Mouse (Mus musculus): ENCODE measurements at regions not wholly inside any gene's neighbourhood (a gene's known extent, or its start where the extent isn't known, plus 50 kb on each side); places are given as distances from the start of the nearest gene placed in this dataset.
"Not testable (repeated sequence)": the region's sequence is repeated elsewhere in the genome, so short reads cannot be mapped to it uniquely, and the experiment has no call there.

GRCm38 (mm10) chr15:42107106-42107505 lies 1972.9 kb downstream of the 9330182O14Rik start:
- no peak for ATAC-seq (ENCODE audit: low FRiP score)
- H3K4me3 ChIP-seq, result no peak overlapping the region

DNA sequence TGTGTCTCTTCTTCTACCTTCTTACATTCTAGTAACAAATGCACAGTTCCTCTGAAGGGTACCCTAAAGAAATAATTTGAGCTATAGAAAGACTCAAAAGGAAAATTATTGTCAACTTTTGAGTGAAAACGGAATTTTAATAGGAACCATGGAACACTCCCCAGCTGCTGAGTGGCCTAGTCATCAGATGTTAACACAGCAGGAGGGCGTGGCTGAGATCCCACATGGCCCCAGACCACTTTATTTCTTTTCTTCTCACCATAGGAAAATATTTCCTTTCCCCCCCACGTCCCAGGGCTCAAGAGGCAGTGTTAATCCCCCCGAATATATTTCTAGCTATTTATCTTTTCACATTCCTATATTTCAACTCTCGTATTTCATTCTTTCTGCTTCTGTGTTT lies 1977.6 kb downstream of the 9330182O14Rik start:
- Histone ChIP-seq H3K9me3 (replicated peaks) (no peaks in the 10 kb centered on the region), H3K4me2 (replicated peaks) (no peak overlapping the region), H3K36me3 (no peaks in the 10 kb centered on the region), H3K27me3 (no peaks in the 10 kb centered on the region), H3K9ac (no peak overlapping the region), H3K27ac (no peak overlapping the region), H3K4me1 (no peaks in the 10 kb centered on the region), H3K4me3 (no peak overlapping the region)
- 55% methylated on average over 5 of the region's 5 CpGs for WGBS
- no peak for ATAC-seq (ENCODE audit: low FRiP score)

More at GRCm38 (mm10) chr15:42107106-42107505, 1972.9 kb downstream of the 9330182O14Rik start:
- Histone ChIP-seq H3K36me3 (no peaks in the 10 kb centered on the region), H3K27me3 (no peaks in the 10 kb centered on the region), H3K27ac (no peak overlapping the region), H3K9me3 (replicated peaks) (no peaks in the 10 kb centered on the region), H3K9ac (no peak overlapping the region), H3K4me2 (replicated peaks) (no peak overlapping the region), H3K4me1 (no peaks in the 10 kb centered on the region)

DNA sequence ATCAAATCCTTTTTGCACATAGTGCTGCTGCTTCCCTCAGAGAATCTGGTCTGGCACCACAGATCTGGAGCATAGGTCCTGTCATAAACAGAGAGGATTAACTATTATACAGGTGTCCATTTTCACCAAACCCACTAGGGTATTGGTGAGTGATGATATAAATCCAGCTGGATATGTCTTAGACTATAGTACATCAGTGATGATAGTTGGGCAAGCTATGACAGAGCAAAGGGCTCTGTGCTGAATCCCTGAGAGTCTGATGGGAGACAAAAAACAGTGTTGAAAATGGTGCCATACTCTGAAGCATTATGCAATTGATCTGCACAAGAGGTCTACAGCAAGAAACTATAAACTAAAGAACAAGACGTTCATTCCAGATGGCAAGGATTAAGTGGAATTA lies 1993.3 kb downstream of the 9330182O14Rik start:
- no peak for ATAC-seq (ENCODE audit: low FRiP score)
- WGBS, result 89% methylated on average over 1 of the region's 1 CpGs

GRCm38 (mm10) chr15:42128976-42129375 lies 1994.8 kb downstream of the 9330182O14Rik start:
- no peaks in the 10 kb centered on the region for H3K27me3 ChIP-seq
- no peaks in the 10 kb centered on the region for H3K4me1 ChIP-seq
- no peak overlapping the region for H3K9ac ChIP-seq
- WGBS, result 89% methylated on average over 3 of the region's 3 CpGs
- no peak for ATAC-seq (ENCODE audit: low FRiP score)
- H3K9me3 ChIP-seq (replicated peaks), result no peaks in the 10 kb centered on the region
- H3K36me3 ChIP-seq, result no peaks in the 10 kb centered on the region
- no peak overlapping the region for H3K4me2 ChIP-seq (replicated peaks)
- no peak overlapping the region for H3K27ac ChIP-seq
- H3K4me3 ChIP-seq, result no peak overlapping the region

More for the DNA sequence above, 1993.3 kb downstream of the 9330182O14Rik start:
- Histone ChIP-seq H3K27ac (no peak overlapping the region), H3K27me3 (no peaks in the 10 kb centered on the region), H3K36me3 (no peaks in the 10 kb centered on the region), H3K4me2 (replicated peaks) (no peak overlapping the region), H3K9ac (no peak overlapping the region), H3K9me3 (replicated peaks) (no peaks in the 10 kb centered on the region), H3K4me3 (no peak overlapping the region), H3K4me1 (no peaks in the 10 kb centered on the region)

- Histone ChIP-seq H3K27ac (no peak overlapping the region), H3K36me3 (no peaks in the 10 kb centered on the region), H3K4me1 (no peaks in the 10 kb centered on the region), H3K4me3 (no peak overlapping the region), H3K4me2 (replicated peaks) (no peak overlapping the region), H3K9me3 (replicated peaks) (no peaks in the 10 kb centered on the region), H3K27me3 (no peaks in the 10 kb centered on the region), H3K9ac (no peak overlapping the region)
- ATAC-seq (ENCODE audit: low FRiP score), result no peak
These were observed 2032.4 kb downstream of the 9330182O14Rik start for GRCm38 (mm10) chr15:42166546-42166945.

DNA sequence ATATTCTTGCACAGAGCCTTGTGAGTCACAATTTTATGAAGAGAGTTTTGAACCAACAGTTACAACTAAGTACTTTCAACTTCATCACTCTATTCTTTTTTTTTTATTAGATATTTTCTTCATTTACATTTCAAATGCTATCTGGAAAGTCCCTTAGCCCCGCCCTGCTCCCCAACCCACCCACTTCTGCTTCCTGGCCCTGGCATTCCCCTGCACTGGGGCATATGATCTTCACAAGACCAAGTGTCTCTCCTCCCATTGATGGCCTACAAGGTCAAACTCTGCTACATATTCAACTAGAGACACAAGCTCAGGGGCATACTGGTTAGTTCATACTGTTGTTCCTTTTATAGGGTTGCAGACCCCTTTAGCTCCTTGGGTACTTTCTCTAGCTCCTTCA lies 2043.6 kb downstream of the 9330182O14Rik start:
- not testable (repeated sequence) for H3K27ac ChIP-seq; H3K4me1 ChIP-seq; H3K27me3 ChIP-seq; ATAC-seq (ENCODE audit: low FRiP score); H3K9me3 ChIP-seq (replicated peaks); H3K36me3 ChIP-seq; H3K4me2 ChIP-seq (replicated peaks); H3K4me3 ChIP-seq; H3K9ac ChIP-seq
- WGBS, result 92% methylated on average over 1 of the region's 1 CpGs

DNA sequence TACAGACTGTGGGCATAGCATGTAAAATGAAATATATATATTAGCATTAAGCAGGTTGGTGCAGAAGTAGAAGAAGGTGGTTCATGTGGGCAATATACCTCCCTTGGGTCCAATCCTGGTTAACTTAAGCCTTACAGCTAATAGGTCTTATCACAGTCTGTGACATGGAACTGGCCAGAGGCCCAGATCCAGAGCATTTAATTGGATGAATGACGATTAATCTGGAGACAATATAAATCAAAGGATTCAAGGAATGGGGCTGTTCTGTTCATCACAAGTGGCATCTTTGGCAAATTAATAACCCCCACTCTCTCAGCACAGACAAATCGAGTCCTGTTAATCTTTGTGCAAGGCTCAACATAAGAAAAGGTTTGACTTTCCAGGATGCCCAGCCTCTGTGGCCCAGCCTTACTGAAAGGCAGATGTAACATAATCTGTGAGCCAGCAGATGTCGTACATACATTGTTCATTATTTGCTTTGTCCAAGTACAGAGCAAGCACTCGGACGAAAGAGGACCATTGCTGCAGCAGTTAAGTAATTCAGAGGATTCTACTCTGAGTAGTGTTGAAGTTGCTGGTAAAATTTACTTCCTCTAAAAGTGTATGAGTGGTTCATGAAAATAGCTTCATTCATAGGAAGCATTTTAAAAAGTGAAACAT lies 2073.2 kb downstream of the 9330182O14Rik start:
- Histone ChIP-seq H3K27me3 (no peaks in the 10 kb centered on the region), H3K4me3 (no peak overlapping the region), H3K4me1 (no peaks in the 10 kb centered on the region), H3K9me3 (replicated peaks) (no peaks in the 10 kb centered on the region), H3K9ac (no peak overlapping the region), H3K36me3 (no peaks in the 10 kb centered on the region), H3K4me2 (replicated peaks) (no peak overlapping the region), H3K27ac (no peak overlapping the region)
- peak; percentile 69 for ATAC-seq (ENCODE audit: low FRiP score)
- 57% methylated on average over 5 of the region's 5 CpGs for WGBS

DNA sequence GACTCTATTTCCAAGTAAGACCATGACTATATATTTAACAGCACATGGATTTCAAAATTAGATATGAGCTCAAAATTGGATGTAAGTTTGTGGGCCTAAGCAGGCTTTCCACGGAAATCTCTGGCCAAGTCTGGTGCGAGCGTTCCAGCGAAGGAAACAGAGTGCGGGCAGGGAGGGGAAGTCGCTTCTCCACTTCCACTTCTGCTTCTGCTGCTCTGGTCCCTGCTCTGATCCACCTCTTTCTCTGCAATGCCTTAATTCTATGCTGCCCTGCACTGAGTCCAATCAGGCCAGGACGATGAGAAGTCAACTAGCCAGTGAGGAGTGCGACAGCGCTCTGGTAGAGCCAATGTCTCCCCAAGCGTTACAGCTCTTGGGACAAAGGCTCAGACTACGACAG lies 2085.3 kb downstream of the 9330182O14Rik start:
- no peak overlapping the region for H3K27ac ChIP-seq
- no peaks in the 10 kb centered on the region for H3K9me3 ChIP-seq (replicated peaks)
- WGBS, result 90% methylated on average over 11 of the region's 11 CpGs
- H3K27me3 ChIP-seq, result no peaks in the 10 kb centered on the region
- no peak overlapping the region for H3K9ac ChIP-seq
- no peaks in the 10 kb centered on the region for H3K4me1 ChIP-seq
- no peak overlapping the region for H3K4me2 ChIP-seq (replicated peaks)
- H3K4me3 ChIP-seq, result no peak overlapping the region
- ATAC-seq (ENCODE audit: low FRiP score), result no peak
- H3K36me3 ChIP-seq, result no peaks in the 10 kb centered on the region

GRCm38 (mm10) chr15:42220005-42220404 lies 2085.8 kb downstream of the 9330182O14Rik start:
- no peak overlapping the region for H3K4me2 ChIP-seq (replicated peaks)
- H3K9ac ChIP-seq, result no peak overlapping the region
- no peaks in the 10 kb centered on the region for H3K27me3 ChIP-seq
- H3K4me1 ChIP-seq, result no peaks in the 10 kb centered on the region
- no peaks in the 10 kb centered on the region for H3K9me3 ChIP-seq (replicated peaks)
- 83% methylated on average over 3 of the region's 3 CpGs for WGBS
- no peak overlapping the region for H3K4me3 ChIP-seq
- ATAC-seq (ENCODE audit: low FRiP score), result no peak
- H3K36me3 ChIP-seq, result no peaks in the 10 kb centered on the region
- H3K27ac ChIP-seq, result no peak overlapping the region

- no peak overlapping the region for H3K27ac ChIP-seq
- no peaks in the 10 kb centered on the region for H3K9me3 ChIP-seq (replicated peaks)
- no peaks in the 10 kb centered on the region for H3K4me1 ChIP-seq
- ATAC-seq (ENCODE audit: low FRiP score), result no peak
- H3K36me3 ChIP-seq, result no peaks in the 10 kb centered on the region
- no peak overlapping the region for H3K9ac ChIP-seq
- H3K4me2 ChIP-seq (replicated peaks), result no peak overlapping the region
- no peaks in the 10 kb centered on the region for H3K27me3 ChIP-seq
- no peak overlapping the region for H3K4me3 ChIP-seq
- WGBS, result 66% methylated on average over 1 of the region's 1 CpGs
These were observed 2090.8 kb downstream of the 9330182O14Rik start for GRCm38 (mm10) chr15:42225006-42225405.

DNA sequence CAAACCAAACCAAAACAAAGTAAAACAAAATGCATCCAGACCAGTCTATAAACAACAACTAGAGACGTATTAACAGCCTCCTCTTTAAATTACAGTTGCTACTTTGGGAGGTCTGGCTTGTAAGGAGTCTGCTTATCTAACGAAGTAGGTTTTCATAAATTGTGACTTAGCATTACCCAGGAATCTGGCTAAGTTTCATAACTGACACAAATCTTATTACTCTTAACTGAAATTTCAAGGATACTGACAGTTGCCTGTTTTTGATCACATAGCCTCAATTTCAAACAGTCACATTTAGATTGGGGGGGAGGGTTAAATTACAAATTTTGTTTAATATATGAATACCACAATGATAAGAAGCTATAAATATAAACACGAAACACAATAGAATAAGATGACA lies 2097.5 kb downstream of the 9330182O14Rik start:
- Histone ChIP-seq H3K4me1 (no peaks in the 10 kb centered on the region), H3K4me2 (replicated peaks) (no peak overlapping the region), H3K36me3 (no peaks in the 10 kb centered on the region), H3K4me3 (no peak overlapping the region), H3K9me3 (replicated peaks) (peaks cover 10% of the 10 kb centered on the region), H3K9ac (no peak overlapping the region), H3K27ac (no peak overlapping the region), H3K27me3 (no peaks in the 10 kb centered on the region)
- 86% methylated on average over 3 of the region's 3 CpGs for WGBS
- no peak for ATAC-seq (ENCODE audit: low FRiP score)

DNA sequence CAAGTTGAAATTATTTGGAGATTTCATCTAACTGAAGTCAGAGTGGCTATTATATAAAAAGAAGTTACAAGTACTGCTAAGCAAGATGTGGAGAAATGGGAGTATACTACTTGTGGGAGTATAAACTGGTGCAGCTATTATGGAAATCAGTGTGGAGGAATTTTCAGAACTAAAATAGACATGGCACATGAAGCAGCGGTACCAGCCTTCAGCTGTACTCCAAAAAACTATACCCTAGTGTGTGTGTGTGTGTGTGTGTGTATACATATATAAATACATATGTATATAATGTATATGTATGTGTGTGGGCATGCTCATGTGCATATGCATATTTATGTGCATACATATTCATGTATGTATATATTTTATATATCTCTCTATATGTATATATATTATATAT lies 2112.6 kb downstream of the 9330182O14Rik start:
- no peak for ATAC-seq (ENCODE audit: low FRiP score)
- 91% methylated on average over 1 of the region's 1 CpGs for WGBS
- H3K9ac ChIP-seq, result no peak overlapping the region

GRCm38 (mm10) chr15:42252730-42253330 lies 2118.7 kb downstream of the 9330182O14Rik start:
- Histone ChIP-seq H3K4me3 (no peak overlapping the region), H3K9me3 (replicated peaks) (no peaks in the 10 kb centered on the region), H3K4me2 (replicated peaks) (no peak overlapping the region), H3K9ac (no peak overlapping the region), H3K36me3 (no peaks in the 10 kb centered on the region), H3K27me3 (no peaks in the 10 kb centered on the region), H3K27ac (no peak overlapping the region), H3K4me1 (no peaks in the 10 kb centered on the region)
- ATAC-seq (ENCODE audit: low FRiP score), result no peak
- WGBS, result 74% methylated on average over 2 of the region's 2 CpGs

More for the DNA sequence above, 2112.6 kb downstream of the 9330182O14Rik start:
- Histone ChIP-seq H3K36me3 (no peaks in the 10 kb centered on the region), H3K27ac (no peak overlapping the region), H3K9me3 (replicated peaks) (no peaks in the 10 kb centered on the region), H3K27me3 (no peaks in the 10 kb centered on the region), H3K4me2 (replicated peaks) (no peak overlapping the region), H3K4me1 (no peaks in the 10 kb centered on the region), H3K4me3 (no peak overlapping the region)

Measured in hindbrain, embryonic 12.5 days (tissue).